Mouse (Mus musculus) midbrain, embryonic 12.5 days (tissue): Measurements from ENCODE around the gene Olfr76. TPM values are rescaled to one million over a fixed set of nuclear protein-coding genes. Genes with fewer than 3 reads are reported as not detected.
A peak's percentile ranks its signal among the peaks of the same experiment; 100 is the strongest.
"Not testable (repeated sequence)": the region's sequence is repeated elsewhere in the genome, so short reads cannot be mapped to it uniquely, and the experiment has no call there.

Experiments
- ATAC-seq: fragments of 200-750 bp; cut with Nextera tagmentation; 2 replicates; pipeline ENCODE4 v1.8.0; 2017; ENCODE audit warnings: low read depth, moderate TSS enrichment, moderate library complexity; ENCODE audit not compliant: low FRiP score
- H3K27ac ChIP-seq: fragments of 300-500 bp; sonication (generic); replicated peaks from 2 replicates; pipeline ENCODE4 v1.5.1; 2016; ENCODE audit warnings: mild to moderate bottlenecking
- H3K27me3 ChIP-seq: fragments of 300-500 bp; sonication (generic); 2 replicates; pipeline ENCODE4 v1.6.1; 2016; ENCODE audit warnings: mild to moderate bottlenecking
- H3K36me3 ChIP-seq: fragments of 300-500 bp; sonication (generic); 2 replicates; pipeline ENCODE4 v1.6.1; 2016
- H3K4me1 ChIP-seq: fragments of 300-500 bp; sonication (generic); 2 replicates; pipeline ENCODE4 v1.6.1; 2016
- H3K4me2 ChIP-seq: fragments of 300-500 bp; sonication (generic); replicated peaks from 2 replicates; pipeline ENCODE4 v1.6.1; 2016; ENCODE audit warnings: mild to moderate bottlenecking, moderate library complexity
- H3K4me3 ChIP-seq: fragments of 300-500 bp; sonication (generic); 2 replicates; pipeline ENCODE4 v1.5.1; 2016; ENCODE audit warnings: mild to moderate bottlenecking
- H3K9ac ChIP-seq: fragments of 300-500 bp; sonication (generic); replicated peaks from 2 replicates; pipeline ENCODE4 v1.6.1; 2016; ENCODE audit warnings: mild to moderate bottlenecking, moderate library complexity
- H3K9me3 ChIP-seq: fragments of 300-500 bp; sonication (generic); 2 replicates; pipeline ENCODE4 v1.6.1; 2016; ENCODE audit warnings: mild to moderate bottlenecking
- WGBS: fragments of 180-500 bp; shearing (Covaris S2); methylation state at CpG from one replicate; pipeline ENCODE4 v1.1.7; 2016; 5-methylcytosine and 5-hydroxymethylcytosine counted together
- polyA plus RNA-seq: library from polyadenylated mRNA; unstranded; fragments of >200 nt; fragmentation: Nextera tagmentation; extraction: Ambion mirVana; gene quantifications from 2 replicates; pipeline ENCODE4 v1.2.1, GENCODE M21; 2016

The Olfr76 gene
- polyA plus RNA-seq: not detected in 2 replicates

GRCm38 (mm10) chr19:12123103-12123502 lies at the start of gene Olfr76:
Gene Olfr76, minus strand, starts transcription at chr19:12123203.
- H3K27ac ChIP-seq: no peak within 1 kb of the TSS
- H3K36me3 ChIP-seq: no peaks in the 10 kb centered on the region
- H3K4me2 ChIP-seq: no peak within 1 kb of the TSS
- no peak within 1 kb of the TSS for H3K4me3 ChIP-seq
- WGBS: 74% methylated on average over 3 of the region's 3 CpGs
- H3K4me1 ChIP-seq: no peaks in the 10 kb centered on the region
- ATAC-seq: no peak
- no peaks in the 10 kb centered on the region for H3K27me3 ChIP-seq
- no peak within 1 kb of the TSS for H3K9ac ChIP-seq
- H3K9me3 ChIP-seq: no peaks in the 10 kb centered on the region

GRCm38 (mm10) chr19:12170062-12170599 lies 47.1 kb upstream of the Olfr76 start, which contains the start of gene Olfr1555-ps1:
Gene Olfr1555-ps1, minus strand, starts transcription at chr19:12170112.
- H3K9ac ChIP-seq, H3K4me1 ChIP-seq, H3K36me3 ChIP-seq, H3K27ac ChIP-seq, H3K9me3 ChIP-seq, H3K27me3 ChIP-seq, H3K4me3 ChIP-seq, H3K4me2 ChIP-seq, ATAC-seq: not testable (repeated sequence)
- WGBS: 29% methylated on average over 1 of the region's 1 CpGs

- WGBS: 92% methylated on average over 3 of the region's 3 CpGs
- H3K27ac ChIP-seq: no peak overlapping the region
These were observed 22.4 kb upstream of the Olfr76 start for GRCm38 (mm10) chr19:12145452-12145851.

GRCm38 (mm10) chr19:12143356-12143755 lies 20.4 kb upstream of the Olfr76 start:
- Histone ChIP-seq H3K27ac (no peak overlapping the region), H3K4me2 (no peak overlapping the region), H3K27me3 (no peaks in the 10 kb centered on the region), H3K9me3 (no peaks in the 10 kb centered on the region), H3K4me1 (no peaks in the 10 kb centered on the region), H3K4me3 (no peak overlapping the region), H3K9ac (no peak overlapping the region), H3K36me3 (no peaks in the 10 kb centered on the region)
- WGBS: 48% methylated on average over 1 of the region's 1 CpGs
- ATAC-seq: no peak

More at GRCm38 (mm10) chr19:12145452-12145851, 22.4 kb upstream of the Olfr76 start:
- H3K27me3 ChIP-seq: no peaks in the 10 kb centered on the region
- no peak overlapping the region for H3K4me3 ChIP-seq
- H3K36me3 ChIP-seq: no peaks in the 10 kb centered on the region
- no peaks in the 10 kb centered on the region for H3K9me3 ChIP-seq
- no peak for ATAC-seq
- no peaks in the 10 kb centered on the region for H3K4me1 ChIP-seq
- no peak overlapping the region for H3K4me2 ChIP-seq
- no peak overlapping the region for H3K9ac ChIP-seq

GRCm38 (mm10) chr19:12134289-12134688 lies 11.3 kb upstream of the Olfr76 start:
- Histone ChIP-seq H3K9ac (no peak overlapping the region), H3K4me1 (no peaks in the 10 kb centered on the region), H3K4me3 (no peak overlapping the region), H3K4me2 (no peak overlapping the region), H3K36me3 (no peaks in the 10 kb centered on the region), H3K9me3 (no peaks in the 10 kb centered on the region), H3K27me3 (no peaks in the 10 kb centered on the region), H3K27ac (no peak overlapping the region)
- WGBS: 36% methylated on average over 2 of the region's 2 CpGs
- peak; percentile 69 for ATAC-seq

GRCm38 (mm10) chr19:12116464-12116863 lies 6.5 kb downstream of the Olfr76 start:
- Histone ChIP-seq H3K27me3 (no peaks in the 10 kb centered on the region), H3K36me3 (no peaks in the 10 kb centered on the region), H3K9ac (no peak overlapping the region), H3K4me2 (no peak overlapping the region), H3K4me1 (no peaks in the 10 kb centered on the region), H3K9me3 (no peaks in the 10 kb centered on the region), H3K4me3 (no peak overlapping the region), H3K27ac (no peak overlapping the region)
- WGBS: 90% methylated on average over 3 of the region's 3 CpGs
- no peak for ATAC-seq

GRCm38 (mm10) chr19:12115797-12116196 lies 7.2 kb downstream of the Olfr76 start, which contains the start of gene Olfr1428:
Gene Olfr1428, minus strand, starts transcription at chr19:12115897.
- H3K9me3 ChIP-seq: no peaks in the 10 kb centered on the region

GRCm38 (mm10) chr19:12113807-12114206 lies 9.2 kb downstream of the Olfr76 start:
- no peaks in the 10 kb centered on the region for H3K27me3 ChIP-seq
- H3K4me1 ChIP-seq: no peaks in the 10 kb centered on the region
- no peak for ATAC-seq
- no peak overlapping the region for H3K4me3 ChIP-seq
- H3K27ac ChIP-seq: no peak overlapping the region
- H3K9me3 ChIP-seq: no peaks in the 10 kb centered on the region
- 63% methylated on average over 1 of the region's 1 CpGs for WGBS
- no peak overlapping the region for H3K9ac ChIP-seq
- H3K4me2 ChIP-seq: no peak overlapping the region
- no peaks in the 10 kb centered on the region for H3K36me3 ChIP-seq

More at GRCm38 (mm10) chr19:12115797-12116196, 7.2 kb downstream of the Olfr76 start, which contains the start of gene Olfr1428:
- no peak within 1 kb of the TSS for H3K27ac ChIP-seq
- H3K36me3 ChIP-seq: no peaks in the 10 kb centered on the region
- H3K27me3 ChIP-seq: no peaks in the 10 kb centered on the region
- H3K4me1 ChIP-seq: no peaks in the 10 kb centered on the region
- 80% methylated on average over 1 of the region's 1 CpGs for WGBS
- H3K4me2 ChIP-seq: no peak within 1 kb of the TSS
- H3K4me3 ChIP-seq: no peak within 1 kb of the TSS
- H3K9ac ChIP-seq: no peak within 1 kb of the TSS
- no peak for ATAC-seq

GRCm38 (mm10) chr19:12104541-12104940 lies 18.5 kb downstream of the Olfr76 start:
- Histone ChIP-seq H3K36me3 (no peaks in the 10 kb centered on the region), H3K27me3 (no peaks in the 10 kb centered on the region), H3K27ac (no peak overlapping the region), H3K4me3 (no peak overlapping the region), H3K9me3 (no peaks in the 10 kb centered on the region), H3K4me1 (no peaks in the 10 kb centered on the region), H3K9ac (no peak overlapping the region), H3K4me2 (no peak overlapping the region)
- no peak for ATAC-seq
- WGBS: 70% methylated on average over 1 of the region's 1 CpGs

- ATAC-seq: no peak
- H3K9ac ChIP-seq: no peak within 1 kb of the TSS
- no peaks in the 10 kb centered on the region for H3K9me3 ChIP-seq
- H3K27ac ChIP-seq: no peak within 1 kb of the TSS
- 93% methylated on average over 2 of the region's 2 CpGs for WGBS
- H3K4me2 ChIP-seq: no peak within 1 kb of the TSS
- no peaks in the 10 kb centered on the region for H3K27me3 ChIP-seq
- H3K4me3 ChIP-seq: no peak within 1 kb of the TSS
- no peaks in the 10 kb centered on the region for H3K4me1 ChIP-seq
- H3K36me3 ChIP-seq: no peaks in the 10 kb centered on the region
These were observed 19.8 kb downstream of the Olfr76 start, which contains the start of gene Olfr1427 for GRCm38 (mm10) chr19:12103234-12103633. Gene Olfr1427, minus strand, starts transcription at chr19:12103334.

GRCm38 (mm10) chr19:12091913-12092312 lies 31.1 kb downstream of the Olfr76 start, which contains the start of gene Olfr1426:
Gene Olfr1426, minus strand, starts transcription at chr19:12092013.
- 87% methylated on average over 1 of the region's 1 CpGs for WGBS
- no peak within 1 kb of the TSS for H3K4me3 ChIP-seq
- H3K27me3 ChIP-seq: no peaks in the 10 kb centered on the region
- H3K36me3 ChIP-seq: no peaks in the 10 kb centered on the region
- no peak within 1 kb of the TSS for H3K9ac ChIP-seq
- no peak within 1 kb of the TSS for H3K27ac ChIP-seq
- no peaks in the 10 kb centered on the region for H3K9me3 ChIP-seq
- no peaks in the 10 kb centered on the region for H3K4me1 ChIP-seq
- H3K4me2 ChIP-seq: no peak within 1 kb of the TSS
- ATAC-seq: no peak

GRCm38 (mm10) chr19:12077631-12078030 lies 45.4 kb downstream of the Olfr76 start, which contains the start of gene Olfr1425:
Gene Olfr1425, minus strand, starts transcription at chr19:12077731.
- not testable (repeated sequence) for H3K27me3 ChIP-seq, H3K36me3 ChIP-seq, H3K4me2 ChIP-seq

More at GRCm38 (mm10) chr19:12077631-12078030, 45.4 kb downstream of the Olfr76 start, which contains the start of gene Olfr1425:
- H3K9ac ChIP-seq, ATAC-seq, H3K9me3 ChIP-seq, H3K27ac ChIP-seq, H3K4me3 ChIP-seq, H3K4me1 ChIP-seq: not testable (repeated sequence)
- 85% methylated on average over 4 of the region's 4 CpGs for WGBS
